Mouse (Mus musculus) MEL (cell line): ENCODE results near the gene Gm20388. TPM values are rescaled to one million over a fixed set of nuclear protein-coding genes. Genes with fewer than 3 reads are reported as not detected.

Experiments
- DNase-seq: peaks from one replicate; pipeline ENCODE4 v3.0.0; 2011; ENCODE audit warnings: low read depth, low spot score
- H3K27ac ChIP-seq: 2 replicates; pipeline ENCODE4 v1.5.1; 2012; ENCODE audit warnings: low read depth, mild to moderate bottlenecking, control low read depth, low read length, moderate library complexity; ENCODE audit not compliant: control insufficient read depth
- H3K27me3 ChIP-seq, 2 experiments: fragments of 150-350 bp in 1 of 2; sonication (generic) in 1 of 2; 2 replicates each; pipeline ENCODE4 v1.6.1; 2012; ENCODE audit warnings: low read length in 2 of 2, mild to moderate bottlenecking in 2 of 2, improper control_type of control experiment in 1 of 2, moderate library complexity in 1 of 2; ENCODE audit not compliant: insufficient read depth in 2 of 2, control insufficient read depth in 1 of 2
- H3K36me3 ChIP-seq, 2 experiments: 2 replicates each; pipeline ENCODE4 v1.6.1; 2012 to 2014; ENCODE audit warnings: low read length in 2 of 2, improper control_type of control experiment in 1 of 2, inconsistent platforms in 1 of 2, mild to moderate bottlenecking in 1 of 2; ENCODE audit not compliant: insufficient read depth in 2 of 2, control insufficient read depth in 1 of 2
- H3K4me1 ChIP-seq, 2 experiments: fragments of 150-350 bp in 1 of 2; sonication (generic) in 1 of 2; 2 replicates each; pipeline ENCODE4 v1.6.1; 2012; ENCODE audit warnings: low read length in 2 of 2, improper control_type of control experiment in 1 of 2, mild to moderate bottlenecking in 1 of 2; ENCODE audit not compliant: insufficient read depth in 2 of 2, control insufficient read depth in 1 of 2
- H3K4me3 ChIP-seq, 2 experiments: fragments of 150-350 bp in 1 of 2; sonication (generic) in 1 of 2; 2 replicates each; pipeline ENCODE4 v1.5.1; 2012; ENCODE audit warnings: low read depth in 2 of 2, low read length in 2 of 2, mild to moderate bottlenecking in 2 of 2, moderate library complexity in 2 of 2, control low read depth in 1 of 2, improper control_type of control experiment in 1 of 2; ENCODE audit not compliant: control insufficient read depth in 1 of 2, insufficient read depth in 1 of 2
- H3K79me2 ChIP-seq: 2 replicates; pipeline ENCODE4 v1.6.1; 2012; ENCODE audit warnings: mild to moderate bottlenecking, low read length, moderate library complexity; ENCODE audit not compliant: control insufficient read depth, poor library complexity, insufficient read depth
- H3K9ac ChIP-seq: 2 replicates; pipeline ENCODE4 v1.6.1; 2012; ENCODE audit warnings: low read depth, mild to moderate bottlenecking, control low read depth, low read length, moderate library complexity; ENCODE audit not compliant: control insufficient read depth, poor library complexity, severe bottlenecking
- H3K9me3 ChIP-seq: fragments of 150-350 bp; sonication (generic); replicated peaks from 2 replicates; pipeline ENCODE4 v1.6.1; 2012; ENCODE audit warnings: mild to moderate bottlenecking, low read length, improper control_type of control experiment, moderate library complexity; ENCODE audit not compliant: insufficient read depth
- BHLHE40 ChIP-seq: IDR thresholded peaks from 2 replicates; pipeline ENCODE4 v1.6.1; 2012; ENCODE audit warnings: low read depth, mild to moderate bottlenecking, inconsistent platforms, low read length, improper control_type of control experiment, borderline replicate concordance
- CHD1 ChIP-seq: IDR thresholded peaks from 2 replicates; pipeline ENCODE4 v1.6.1; 2012; ENCODE audit warnings: low read depth, mild to moderate bottlenecking, inconsistent platforms, low read length, improper control_type of control experiment
- CTCF ChIP-seq, 3 experiments: IDR thresholded peaks in 2 of 3; conservative IDR thresholded peaks in 1 of 3; 2 replicates each; pipeline ENCODE4 v1.5.1; 2011 to 2012; ENCODE audit warnings: low read length in 3 of 3, low read depth in 2 of 3, mild to moderate bottlenecking in 2 of 3, improper control_type of control experiment in 1 of 3, inconsistent platforms in 1 of 3, mixed read lengths in 1 of 3, moderate library complexity in 1 of 3; ENCODE audit not compliant: control insufficient read depth in 1 of 3, insufficient read depth in 1 of 3, poor library complexity in 1 of 3, severe bottlenecking in 1 of 3
- E2F4 ChIP-seq: IDR thresholded peaks from 2 replicates; pipeline ENCODE4 v1.6.1; 2011; ENCODE audit warnings: low read depth, low read length, improper control_type of control experiment, borderline replicate concordance
- ELF1 ChIP-seq: IDR thresholded peaks from 2 replicates; pipeline ENCODE4 v1.6.1; 2014; ENCODE audit warnings: low read depth, mild to moderate bottlenecking, inconsistent platforms, low read length, improper control_type of control experiment, moderate library complexity
- GATA1 ChIP-seq: IDR thresholded peaks from 2 replicates; pipeline ENCODE4 v1.6.1; 2011; ENCODE audit warnings: low read depth, low read length, improper control_type of control experiment
- JUND ChIP-seq: IDR thresholded peaks from 2 replicates; pipeline ENCODE4 v1.6.1; 2011; ENCODE audit warnings: low read depth, mild to moderate bottlenecking, improper control_type of control experiment, low read length
- MAFK ChIP-seq: IDR thresholded peaks from 2 replicates; pipeline ENCODE4 v1.6.1; 2011; ENCODE audit warnings: low read depth, mild to moderate bottlenecking, low read length, improper control_type of control experiment, borderline replicate concordance
- MYB ChIP-seq: IDR thresholded peaks from 2 replicates; pipeline ENCODE4 v1.6.1; 2011; ENCODE audit warnings: mild to moderate bottlenecking, low read depth, low read length, improper control_type of control experiment
- MYC ChIP-seq: IDR thresholded peaks from 2 replicates; pipeline ENCODE4 v1.6.1; 2011; ENCODE audit warnings: low read depth, mild to moderate bottlenecking, low read length, improper control_type of control experiment, moderate library complexity
- NELFE ChIP-seq: IDR thresholded peaks from 2 replicates; pipeline ENCODE4 v1.6.1; 2011; ENCODE audit warnings: low read depth, low read length, improper control_type of control experiment
- NRF1 ChIP-seq: IDR thresholded peaks from 2 replicates; pipeline ENCODE4 v1.6.1; 2014; ENCODE audit warnings: low read depth, mild to moderate bottlenecking, inconsistent platforms, low read length, improper control_type of control experiment, moderate library complexity; ENCODE audit not compliant: poor library complexity, insufficient read depth, severe bottlenecking
- POLR2AphosphoS2 ChIP-seq: IDR thresholded peaks from 2 replicates; pipeline ENCODE4 v1.6.1; 2011; ENCODE audit warnings: low read length, improper control_type of control experiment
- TAL1 ChIP-seq: IDR thresholded peaks from 2 replicates; pipeline ENCODE4 v1.6.1; 2012; ENCODE audit warnings: mild to moderate bottlenecking, inconsistent platforms, low read length, moderate library complexity, mixed read lengths
- TCF12 ChIP-seq: IDR thresholded peaks from 2 replicates; pipeline ENCODE4 v1.6.1; 2014; ENCODE audit warnings: low read depth, mild to moderate bottlenecking, inconsistent platforms, low read length, improper control_type of control experiment, moderate library complexity
- USF2 ChIP-seq, 2 experiments: IDR thresholded peaks; 2 replicates each; pipeline ENCODE4 v1.6.1; 2011 to 2012; ENCODE audit warnings: improper control_type of control experiment in 2 of 2, low read length in 2 of 2, borderline replicate concordance in 1 of 2, inconsistent platforms in 1 of 2, low read depth in 1 of 2, mild to moderate bottlenecking in 1 of 2; ENCODE audit not compliant: insufficient read depth in 1 of 2
- ZC3H11A ChIP-seq: IDR thresholded peaks from 2 replicates; pipeline ENCODE4 v1.6.1; 2012; ENCODE audit warnings: low read depth, mild to moderate bottlenecking, inconsistent platforms, low read length, improper control_type of control experiment
- ZKSCAN1 ChIP-seq: IDR thresholded peaks from 2 replicates; pipeline ENCODE4 v1.6.1; 2012; ENCODE audit warnings: low read depth, mild to moderate bottlenecking, inconsistent platforms, low read length, improper control_type of control experiment, moderate library complexity
- ZNF384 ChIP-seq: IDR thresholded peaks from 2 replicates; pipeline ENCODE4 v1.6.1; 2012; ENCODE audit warnings: low read depth, mild to moderate bottlenecking, inconsistent platforms, low read length, improper control_type of control experiment
- polyA plus RNA-seq, 2 experiments: library from polyadenylated mRNA; stranded (reverse) in 1 of 2; unstranded in 1 of 2; fragments of >175 nt in 1 of 2; fragments of >200 nt in 1 of 2; gene quantifications; 2 replicates each; pipeline versions ENCODE4 v1.2.1 to v1.2.4; 2012; ENCODE audit warnings: low replicate concordance in 2 of 2, low read depth in 1 of 2; ENCODE audit not compliant: insufficient read length in 2 of 2, insufficient read depth in 1 of 2, missing spikeins in 1 of 2
- total RNA-seq: library from RNA; depleted of rRNA; stranded (reverse); fragments of 300-350 nt; gene quantifications from 2 replicates; pipeline ENCODE4 v1.2.3, GENCODE M21; 2012

Gene Gm20388
- total and polyA plus RNA-seq, 3 experiments = 11.1 to 17.8 TPM; not detected in 1

DNA sequence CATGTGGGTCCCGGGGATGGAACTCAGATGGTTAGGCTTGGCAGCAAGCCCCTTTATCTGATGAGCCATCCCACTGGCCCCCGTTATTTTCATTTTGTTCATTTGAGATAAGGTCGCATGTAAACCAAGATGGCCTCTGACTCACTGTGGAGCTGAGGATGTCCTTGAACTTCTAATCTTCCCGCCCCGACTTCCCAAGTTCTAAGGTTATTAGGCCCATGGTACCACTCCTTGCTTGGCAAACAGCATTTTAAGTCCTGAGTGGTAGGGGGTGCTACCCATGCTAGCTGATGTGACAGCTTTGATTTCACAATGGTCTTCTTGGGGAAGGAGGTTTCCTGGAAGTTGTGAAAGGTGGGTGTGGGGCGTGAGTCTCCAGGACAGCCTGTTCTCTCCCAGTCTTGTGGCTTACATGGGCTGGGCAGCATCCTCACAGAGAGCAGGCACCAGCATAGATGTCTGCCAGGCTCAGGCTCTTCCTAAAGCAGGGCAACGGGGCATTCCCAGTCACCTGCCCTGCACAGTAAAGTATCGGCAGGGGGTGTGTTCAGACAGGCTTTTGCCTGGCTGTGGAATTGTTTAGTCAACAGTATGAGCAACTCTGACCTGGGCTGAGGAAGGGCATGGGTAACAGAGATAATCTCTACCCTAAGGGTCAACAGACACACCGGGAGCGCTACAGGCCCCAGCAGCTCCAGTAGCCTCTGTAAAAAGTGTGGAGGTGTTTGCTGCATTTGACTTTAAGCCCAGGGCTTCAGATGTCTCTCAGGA is 132.1 kb downstream of the Gm20388 start (continued):
- TF ChIP-seq ZC3H11A (no peak), GATA1 (peak; percentile 85), POLR2AphosphoS2 (no peak), TCF12 (peak; percentile 84), ELF1 (no peak), MYB (no peak), NRF1 (no peak), ZKSCAN1 (no peak), ZNF384 (no peak), TAL1 (peak; percentile 22; the same call in 1 of the 2 replicates), MYC (no peak), CHD1 (no peak)

- Histone ChIP-seq H3K9me3 (no peaks in the 10 kb centered on the region), H3K36me3 (peaks cover 0 to 2% of the 10 kb centered on the region in 2 experiments; a peak in 2 of 4 replicates), H3K27ac (no peak overlapping the region), H3K27me3 (no peaks in the 10 kb centered on the region)
- TF ChIP-seq CTCF (IDR thresholded peaks at IDR 0.05 in 2 of 3, conservative IDR thresholded peaks at IDR 0.05 in 1 of 3; ENCODE audit: control insufficient read depth in 1 of 3, insufficient read depth in 1 of 3, low read depth in 2 of 3, low read length in 3 of 3, poor library complexity in 1 of 3, severe bottlenecking in 1 of 3) (no peak), BHLHE40 (no peak), NELFE (no peak), USF2 (IDR thresholded peaks at IDR 0.05; ENCODE audit: borderline replicate concordance in 1 of 2, insufficient read depth in 1 of 2, low read depth in 1 of 2, low read length in 2 of 2) (no peak), ZNF384 (no peak), JUND (no peak), E2F4 (no peak), ZKSCAN1 (no peak), TCF12 (no peak), MAFK (no peak)
- TF ChIP-seq, all 39 proteins: peak for 0
- H3K9ac ChIP-seq = no peak overlapping the region
- H3K4me3 ChIP-seq = no peak overlapping the region
- no peaks in the 10 kb centered on the region for H3K79me2 ChIP-seq
- H3K4me1 ChIP-seq = peaks cover 0 to 15% of the 10 kb centered on the region in 2 experiments; a peak in 3 of 4 replicates
- DNase-seq = no peak
These were observed 134.3 kb downstream of the Gm20388 start for GRCm38 (mm10) chr8:120044907-120045306.
